ENCODE assay signal across 8 mouse cellular contexts in genomic region chr1:131139102-131140095, GRCm38 (mm10). TPM values are rescaled to one million over a fixed set of nuclear protein-coding genes. Genes with fewer than 3 reads are reported as not detected.
DNase-seq lines count a peak whose midpoint lies in the region; ATAC-seq and TF ChIP-seq lines count a peak whose summit lies in the region.

No protein-coding gene starts in this region.

- H3K9me3 ChIP-seq in G1E (replicated peaks) = peaks cover 3% of the 10 kb centered on the region
- no peaks in the 10 kb centered on the region for H3K9me3 ChIP-seq in forebrain, postnatal 0 days (ENCODE audit: low read length)
- no peaks in the 10 kb centered on the region for H3K9me3 ChIP-seq in lung, embryonic 14.5 days (ENCODE audit: low read depth, low read length)

- peak; percentile 21 for DNase-seq in cerebellum, adult 9-10 months
- DNase-seq in cerebellum, adult 8-10 months = no peak
- peak; percentile 73 for DNase-seq in G1E (ENCODE audit: low spot score)
- no peak for DNase-seq in forebrain, postnatal 0 days
- DNase-seq in lung, embryonic 14.5 days = no peak
- DNase-seq in yolk sac, embryonic 10.5 days (ENCODE audit: low spot score) = peak; percentile 47
- DNase-seq in spleen, postnatal 36 days (ENCODE audit: low spot score in 2 of 2) = no peak
- no peak for DNase-seq in adrenal gland, postnatal 4 days (ENCODE audit: low spot score in 2 of 2)

- no peaks in the 10 kb centered on the region for H3K27me3 ChIP-seq in G1E (ENCODE audit: insufficient read depth, low read length)
- H3K27me3 ChIP-seq in forebrain, postnatal 0 days (ENCODE audit: insufficient read depth, low read length) = no peaks in the 10 kb centered on the region
- 0 out of 2 replicates have a peak, but pooled peaks cover 5% of the 10 kb centered on the region for H3K27me3 ChIP-seq in lung, embryonic 14.5 days (ENCODE audit: insufficient read depth, low read length)

- peaks cover 80% of the 10 kb centered on the region for H3K4me1 ChIP-seq in G1E (ENCODE audit: insufficient read depth, low read depth, low read length)
- peaks cover 6% of the 10 kb centered on the region; the same call in 1 of the 2 replicates for H3K4me1 ChIP-seq in forebrain, postnatal 0 days (ENCODE audit: insufficient read depth)
- no peaks in the 10 kb centered on the region; the same call in 1 of the 2 replicates for H3K4me1 ChIP-seq in lung, embryonic 14.5 days (ENCODE audit: insufficient read depth)

- peak; percentile 24; the same call in 1 of the 2 replicates for ATAC-seq in G1E (ENCODE audit: extremely low read depth, insufficient number of reproducible peaks, low FRiP score, poor library complexity, severe bottlenecking)
- ATAC-seq in forebrain, postnatal 0 days = no peak
- ATAC-seq in lung, embryonic 14.5 days (ENCODE audit: insufficient read depth) = no peak

- peak overlapping the region; percentile 73 for H3K4me2 ChIP-seq in forebrain, postnatal 0 days (ENCODE audit: low read depth)
- peak overlapping the region; percentile 95 for H3K4me2 ChIP-seq in lung, embryonic 14.5 days

- WGBS in forebrain, postnatal 0 days = 70% methylated on average over 11 of the region's 11 CpGs
- 65% methylated on average over 11 of the region's 11 CpGs for WGBS in lung, embryonic 14.5 days

- peak overlapping the region; percentile 84 for H3K4me3 ChIP-seq in G1E (ENCODE audit: low read depth, low read length)
- H3K4me3 ChIP-seq in forebrain, postnatal 0 days (ENCODE audit: low read depth, low read length) = peak overlapping the region; percentile 87
- peak overlapping the region; percentile 79 for H3K4me3 ChIP-seq in lung, embryonic 14.5 days (ENCODE audit: low read depth, low read length)

- H3K9ac ChIP-seq in forebrain, postnatal 0 days = peak overlapping the region; percentile 79; the same call in 1 of the 2 replicates
- H3K9ac ChIP-seq in lung, embryonic 14.5 days = peak overlapping the region; percentile 68

- peaks cover 14% of the 10 kb centered on the region for H3K36me3 ChIP-seq in G1E (replicated peaks)
- H3K36me3 ChIP-seq in forebrain, postnatal 0 days (ENCODE audit: insufficient read depth) = no peaks in the 10 kb centered on the region; the same call in 1 of the 2 replicates
- no peaks in the 10 kb centered on the region for H3K36me3 ChIP-seq in lung, embryonic 14.5 days (ENCODE audit: insufficient read depth)

- no peak overlapping the region for H3K27ac ChIP-seq in forebrain, postnatal 0 days (ENCODE audit: low read depth, low read length)
- H3K27ac ChIP-seq in lung, embryonic 14.5 days (ENCODE audit: low read depth) = no peak overlapping the region

- no peak for TF ChIP-seq CTCF in G1E (IDR thresholded peaks at IDR 0.05; ENCODE audit: low read depth, low read length)
- TF ChIP-seq CTCF in forebrain, postnatal 0 days (IDR thresholded peaks at IDR 0.05; ENCODE audit: low read depth) = no peak
- TF ChIP-seq CTCF in lung, embryonic 14.5 days (IDR thresholded peaks at IDR 0.05; ENCODE audit: low read depth) = no peak

RNA-seq across cellular contexts. Expression of gene Dyrk3, which starts 1.3 kb away (rescaled TPM):
- total RNA-seq in G1E (2014; fragmentation: Nextera tagmentation) = 52.4 and 59.4 TPM in 2 replicates
- total RNA-seq in G1E (2017) = 16.9 and 18.1 TPM in 2 replicates
- 21.1 and 21.9 TPM in 2 replicates for polyA plus RNA-seq in G1E (2012)
- total RNA-seq in forebrain, postnatal 0 days (2014; rRNA removed) = 14.3 and 16.9 TPM in 2 replicates
- polyA plus RNA-seq in forebrain, postnatal 0 days (2015; fragmentation: Nextera tagmentation; extraction: Ambion mirVana) = 17.7 and 19.1 TPM in 2 replicates
- polyA plus RNA-seq in lung, embryonic 14.5 days (2014; fragmentation: Nextera tagmentation; extraction: Ambion mirVana) = 3.9 and 4.3 TPM in 2 replicates
- 1 to 10 TPM; 7.9 to 8.4 TPM for total RNA-seq in adrenal gland, postnatal 4 days (2021)

RNA-seq across cellular contexts. Expression of gene Eif2d, which starts 13.6 kb away (rescaled TPM):
- 297 and 347 TPM in 2 replicates for total RNA-seq in G1E (2014; fragmentation: Nextera tagmentation)
- 79.5 and 89.2 TPM in 2 replicates for total RNA-seq in G1E (2017)
- 58.0 and 70.5 TPM in 2 replicates for polyA plus RNA-seq in G1E (2012)
- total RNA-seq in forebrain, postnatal 0 days (2014; rRNA removed) = 38.5 and 41.6 TPM in 2 replicates
- polyA plus RNA-seq in forebrain, postnatal 0 days (2015; fragmentation: Nextera tagmentation; extraction: Ambion mirVana) = 49.3 and 49.8 TPM in 2 replicates
- polyA plus RNA-seq in lung, embryonic 14.5 days (2014; fragmentation: Nextera tagmentation; extraction: Ambion mirVana) = 58.0 and 63.5 TPM in 2 replicates
- total RNA-seq in adrenal gland, postnatal 4 days (2021) = 10 to 100 TPM; 47.4 to 49.9 TPM

RNA-seq across cellular contexts. Expression of gene Mapkapk2, which starts 41.8 kb away (rescaled TPM):
- 93.4 and 112 TPM in 2 replicates for total RNA-seq in G1E (2014; fragmentation: Nextera tagmentation)
- 53.1 and 63.8 TPM in 2 replicates for total RNA-seq in G1E (2017)
- polyA plus RNA-seq in G1E (2012) = 64.3 and 79.4 TPM in 2 replicates
- total RNA-seq in forebrain, postnatal 0 days (2014; rRNA removed) = 47.9 and 57.3 TPM in 2 replicates
- polyA plus RNA-seq in forebrain, postnatal 0 days (2015; fragmentation: Nextera tagmentation; extraction: Ambion mirVana) = 18.0 and 18.3 TPM in 2 replicates
- 63.6 and 72.3 TPM in 2 replicates for polyA plus RNA-seq in lung, embryonic 14.5 days (2014; fragmentation: Nextera tagmentation; extraction: Ambion mirVana)
- total RNA-seq in adrenal gland, postnatal 4 days (2021) = 100 to 1,000 TPM; 152 to 160 TPM

Comparison
In these comparisons a context has a peak if more than half of its experiments do, and no peak if none do; other contexts are left out.
1. DNase-seq: peak in cerebellum, adult 9-10 months (single experiment), G1E (single experiment) and yolk sac, embryonic 10.5 days (single experiment); none in cerebellum, adult 8-10 months (single experiment), forebrain, postnatal 0 days (single experiment), lung, embryonic 14.5 days (single experiment), spleen, postnatal 36 days (0 of 2) and adrenal gland, postnatal 4 days (0 of 2).
2. Peak in every context shown above with its lines, with median percentiles within 50 percentile points of each other: H3K4me3 ChIP-seq.